Mouse (Mus musculus): ENCODE results near the gene Mon1b.

- TF ChIP-seq CTCF (conservative IDR thresholded peaks at IDR 0.05; ENCODE audit: low read length) (no peak), NANOG (IDR thresholded peaks at IDR 0.05; ENCODE audit: borderline replicate concordance, low read length) (no peak)
Observed at GRCm38 (mm10) chr8:113635592-113636279, 349 bp downstream of the Mon1b start.

Measured in E14TG2a.4 (cell line).